Mouse (Mus musculus): Measurements from ENCODE around the gene Bcl7b. TPM values are rescaled to one million over a fixed set of nuclear protein-coding genes. Genes with fewer than 3 reads are reported as not detected.
A peak's percentile ranks its signal among the peaks of the same experiment; 100 is the strongest.

The Bcl7b gene
- total RNA-seq (2021) (10 to 100 TPM; 40.3 to 44.1 TPM), polyA plus RNA-seq (2012; rRNA removed) (37.5 and 37.6 TPM in 2 replicates)
- long read RNA-seq, transcript Bcl7b-201 (6 exons, 1,758 nt) = major isoform, 51 of 68 reads
- long read RNA-seq, partial matches to known transcripts = 2 of 68 reads
- long read RNA-seq, other reads (novel, unspliced or antisense) = 13 of 68 reads

DNA sequence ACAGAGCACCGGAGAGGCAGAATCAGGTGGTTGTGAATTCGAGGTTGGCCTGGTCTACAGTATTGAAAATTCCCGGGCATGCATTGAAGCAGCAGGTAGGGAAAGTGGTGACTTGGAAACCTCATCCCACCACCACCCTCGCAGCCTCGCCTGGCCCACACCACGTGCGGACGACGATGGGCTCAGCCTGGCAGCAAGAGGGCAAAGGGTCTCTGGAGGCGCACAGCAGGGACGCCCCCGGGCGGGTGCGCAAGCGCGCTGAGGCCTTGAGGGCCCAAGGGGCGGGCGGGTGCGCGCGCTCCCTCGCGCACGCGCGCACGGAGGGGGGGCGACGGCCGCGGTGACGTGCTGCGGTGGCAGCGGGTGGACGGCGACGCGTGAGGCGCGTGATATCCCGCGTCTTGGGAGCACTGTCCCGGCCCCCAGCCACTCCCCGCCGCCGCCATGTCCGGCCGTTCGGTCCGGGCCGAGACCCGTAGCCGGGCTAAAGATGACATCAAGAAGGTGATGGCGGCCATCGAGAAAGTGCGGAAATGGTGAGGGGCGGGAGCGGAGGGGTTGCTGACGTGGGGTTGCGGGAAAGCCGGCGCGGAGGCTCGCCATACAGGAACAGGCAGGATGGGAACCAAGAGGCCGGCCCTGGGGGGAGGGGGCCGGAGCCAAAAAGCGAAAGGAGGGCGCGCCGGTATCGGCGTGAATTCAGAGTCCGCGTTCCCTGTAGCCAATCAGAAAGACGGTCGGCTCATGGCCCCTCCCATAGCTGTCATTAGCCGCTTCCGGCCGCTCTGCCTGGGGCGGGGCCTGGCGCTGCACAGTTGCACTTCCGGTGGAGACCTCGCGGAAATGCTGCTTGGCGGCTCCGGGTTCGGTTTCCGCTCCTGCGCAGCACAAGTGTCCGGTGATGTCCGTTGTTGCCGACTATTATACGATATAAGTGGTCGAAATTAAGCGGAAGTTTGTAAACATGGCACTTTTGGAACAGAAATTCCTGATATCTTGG lies at the start of gene Bcl7b:
Bcl7b (plus strand) TSS at position 221 of the 1,000 bp plus-strand sequence.
- no peaks in the 10 kb centered on the region for H3K79me2 ChIP-seq (replicated peaks; ENCODE audit: control insufficient read depth, insufficient read depth, low read length)
- intact Hi-C loops (cut with DNase I) = loop anchor here (1.0 kb wide), 1 partner anchor 18 kb away; no protein-coding TSS in a partner anchor
- TF ChIP-seq POLR2A (IDR thresholded peaks at IDR 0.05; ENCODE audit: insufficient read depth, low read depth, low read length) (peak; percentile 73), CTCF (IDR thresholded peaks at IDR 0.05) (peak; percentile 37), EP300 (IDR thresholded peaks at IDR 0.05; ENCODE audit: insufficient read depth, low read depth, low read length) (peak; percentile 64; the same call in 1 of the 2 replicates)
- H3K27me3 ChIP-seq (ENCODE audit: control insufficient read depth, insufficient read depth, low read length) = no peaks in the 10 kb centered on the region
- peak within 1 kb of the TSS; percentile 99 for H3K27ac ChIP-seq
- peak within 1 kb of the TSS; percentile 72 for H3K4me3 ChIP-seq
- H3K4me1 ChIP-seq (ENCODE audit: control insufficient read depth, insufficient read depth, low read length) = peaks cover 1% of the 10 kb centered on the region; the same call in 1 of the 2 replicates
- no peaks in the 10 kb centered on the region for H3K36me3 ChIP-seq (ENCODE audit: control insufficient read depth, insufficient read depth, low read length)
- peak; percentile 96 to 99 for DNase-seq
- H3K9ac ChIP-seq (ENCODE audit: low read depth, low read length) = peak within 1 kb of the TSS; percentile 96
- 2% methylated on average over 94 of the region's 95 CpGs for WGBS

GRCm38 (mm10) chr5:135118589-135119081 lies 49.4 kb upstream of the Bcl7b start:
- Histone ChIP-seq H3K27ac (no peak overlapping the region; the same call in 1 of the 2 replicates), H3K79me2 (replicated peaks; ENCODE audit: control insufficient read depth, insufficient read depth, low read length) (no peaks in the 10 kb centered on the region), H3K9ac (ENCODE audit: low read depth, low read length) (0 out of 2 replicates have a peak overlapping the region, but pooled peaks have one; percentile 19), H3K4me1 (ENCODE audit: control insufficient read depth, insufficient read depth, low read length) (peaks cover 4% of the 10 kb centered on the region), H3K4me3 (no peak overlapping the region), H3K36me3 (ENCODE audit: control insufficient read depth, insufficient read depth, low read length) (no peaks in the 10 kb centered on the region), H3K27me3 (ENCODE audit: control insufficient read depth, insufficient read depth, low read length) (no peaks in the 10 kb centered on the region)
- DNase-seq = peak; percentile 63 to 74
- intact Hi-C loops (cut with DNase I) = loop anchor here (1.0 kb wide), 3 partner anchors 73 to 168 kb away; no protein-coding TSS in a partner anchor
- TF ChIP-seq EP300 (IDR thresholded peaks at IDR 0.05; ENCODE audit: insufficient read depth, low read depth, low read length) (peak; percentile 66; the same call in 1 of the 2 replicates), POLR2A (IDR thresholded peaks at IDR 0.05; ENCODE audit: insufficient read depth, low read depth, low read length) (no peak), CTCF (IDR thresholded peaks at IDR 0.05) (peak; percentile 88)
- 12% methylated on average over 6 of the region's 6 CpGs for WGBS

DNA sequence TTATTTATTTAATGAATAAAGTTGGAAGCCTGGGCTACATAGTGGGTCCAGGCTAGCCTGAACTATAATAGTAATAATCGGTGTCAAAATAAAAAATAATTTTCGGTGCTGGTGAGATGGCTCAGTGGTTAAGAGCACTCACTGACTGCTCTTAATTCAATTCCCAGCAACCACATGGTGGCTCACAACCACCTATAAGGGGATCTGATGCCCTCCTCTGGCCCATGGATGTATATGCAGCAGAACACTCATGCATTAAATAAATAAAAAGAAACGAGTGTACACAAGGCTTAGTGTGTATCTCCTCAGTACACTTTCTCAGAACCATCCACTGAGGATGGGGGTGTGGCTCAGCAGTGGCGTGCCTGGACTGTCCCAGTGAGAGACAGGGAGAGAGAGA lies 47.3 kb upstream of the Bcl7b start:
- no peak overlapping the region for H3K4me3 ChIP-seq
- H3K27me3 ChIP-seq (ENCODE audit: control insufficient read depth, insufficient read depth, low read length) = no peaks in the 10 kb centered on the region
- 57% methylated on average over 4 of the region's 4 CpGs for WGBS
- H3K4me1 ChIP-seq (ENCODE audit: control insufficient read depth, insufficient read depth, low read length) = peaks cover 4% of the 10 kb centered on the region
- TF ChIP-seq POLR2A (IDR thresholded peaks at IDR 0.05; ENCODE audit: insufficient read depth, low read depth, low read length) = no peak
- no peak for TF ChIP-seq CTCF (IDR thresholded peaks at IDR 0.05)
- no peak for TF ChIP-seq EP300 (IDR thresholded peaks at IDR 0.05; ENCODE audit: insufficient read depth, low read depth, low read length)
- intact Hi-C loops (cut with DNase I) = no loop called here
- no peak overlapping the region for H3K27ac ChIP-seq
- no peak overlapping the region for H3K9ac ChIP-seq (ENCODE audit: low read depth, low read length)
- no peak for DNase-seq
- no peaks in the 10 kb centered on the region for H3K79me2 ChIP-seq (replicated peaks; ENCODE audit: control insufficient read depth, insufficient read depth, low read length)
- no peaks in the 10 kb centered on the region for H3K36me3 ChIP-seq (ENCODE audit: control insufficient read depth, insufficient read depth, low read length)

DNA sequence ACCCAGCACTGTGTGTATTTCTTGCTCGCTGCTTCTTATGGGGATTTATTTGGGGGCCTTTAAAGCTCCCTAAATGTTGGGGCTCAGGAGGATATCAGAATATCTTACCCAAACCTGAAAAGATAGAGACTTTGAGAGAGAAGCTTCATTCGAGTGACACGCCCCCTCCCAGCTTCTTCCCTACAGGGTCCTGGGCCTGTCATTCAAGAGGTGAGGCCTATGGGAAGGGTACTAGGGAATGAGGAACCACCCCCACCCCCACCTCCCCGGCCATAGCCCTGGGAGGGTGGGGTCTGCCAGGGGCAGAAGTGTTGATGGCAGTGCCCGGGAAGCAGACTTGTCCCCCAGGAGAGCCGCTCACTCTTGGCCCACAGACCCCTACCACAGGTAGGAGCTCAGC lies 42.0 kb upstream of the Bcl7b start:
- no peak overlapping the region for H3K9ac ChIP-seq (ENCODE audit: low read depth, low read length)
- no peak for DNase-seq
- H3K79me2 ChIP-seq (replicated peaks; ENCODE audit: control insufficient read depth, insufficient read depth, low read length) = no peaks in the 10 kb centered on the region
- intact Hi-C loops (cut with DNase I) = no loop called here
- 70% methylated on average over 6 of the region's 6 CpGs for WGBS
- TF ChIP-seq EP300 (IDR thresholded peaks at IDR 0.05; ENCODE audit: insufficient read depth, low read depth, low read length) = no peak
- TF ChIP-seq CTCF (IDR thresholded peaks at IDR 0.05) = no peak
- TF ChIP-seq POLR2A (IDR thresholded peaks at IDR 0.05; ENCODE audit: insufficient read depth, low read depth, low read length) = no peak
- H3K4me3 ChIP-seq = no peak overlapping the region
- H3K36me3 ChIP-seq (ENCODE audit: control insufficient read depth, insufficient read depth, low read length) = no peaks in the 10 kb centered on the region
- H3K4me1 ChIP-seq (ENCODE audit: control insufficient read depth, insufficient read depth, low read length) = no peaks in the 10 kb centered on the region
- no peaks in the 10 kb centered on the region for H3K27me3 ChIP-seq (ENCODE audit: control insufficient read depth, insufficient read depth, low read length)
- H3K27ac ChIP-seq = no peak overlapping the region

- no peak overlapping the region for H3K4me3 ChIP-seq
- intact Hi-C loops (cut with DNase I) = no loop called here
- H3K27ac ChIP-seq = no peak overlapping the region
- 66% methylated on average over 6 of the region's 6 CpGs for WGBS
- H3K4me1 ChIP-seq (ENCODE audit: control insufficient read depth, insufficient read depth, low read length) = no peaks in the 10 kb centered on the region
- no peaks in the 10 kb centered on the region for H3K36me3 ChIP-seq (ENCODE audit: control insufficient read depth, insufficient read depth, low read length)
- no peak for DNase-seq
- no peaks in the 10 kb centered on the region for H3K79me2 ChIP-seq (replicated peaks; ENCODE audit: control insufficient read depth, insufficient read depth, low read length)
- no peaks in the 10 kb centered on the region; the same call in 1 of the 2 replicates for H3K27me3 ChIP-seq (ENCODE audit: control insufficient read depth, insufficient read depth, low read length)
- no peak for TF ChIP-seq CTCF (IDR thresholded peaks at IDR 0.05)
- TF ChIP-seq EP300 (IDR thresholded peaks at IDR 0.05; ENCODE audit: insufficient read depth, low read depth, low read length) = no peak
- no peak for TF ChIP-seq POLR2A (IDR thresholded peaks at IDR 0.05; ENCODE audit: insufficient read depth, low read depth, low read length)
- H3K9ac ChIP-seq (ENCODE audit: low read depth, low read length) = no peak overlapping the region
These were observed 40.4 kb upstream of the Bcl7b start for GRCm38 (mm10) chr5:135127669-135128068.

All from heart, adult 2 months (tissue).